Mouse (Mus musculus): ENCODE measurements around the gene Gpr173.

DNA sequence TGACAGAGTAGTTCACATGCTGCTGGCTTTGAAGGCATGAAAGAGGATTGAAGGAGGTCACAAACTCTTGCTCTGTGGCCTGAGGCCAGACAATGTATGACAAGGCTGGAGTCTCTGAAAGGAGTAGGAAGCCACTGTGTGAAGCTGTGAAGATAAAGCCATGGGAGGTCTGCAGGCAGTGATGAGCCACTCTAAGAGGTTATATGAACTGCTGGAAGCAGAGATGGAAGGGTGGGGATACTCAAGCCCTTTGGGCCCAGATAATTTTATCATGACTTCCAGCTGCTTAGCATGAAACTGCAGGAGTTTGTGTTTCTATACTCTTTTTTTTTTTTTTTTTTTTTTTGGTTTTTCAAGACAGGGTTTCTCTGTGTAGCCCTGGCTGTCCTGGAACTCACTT is 61.1 kb downstream of the Gpr173 start:
- TF ChIP-seq GATA1 (IDR thresholded peaks at IDR 0.05; ENCODE audit: borderline replicate concordance, low read length): no peak
- no peak for TF ChIP-seq FLI1 (IDR thresholded peaks at IDR 0.05; ENCODE audit: low read length)

All from megakaryocyte, embryonic 14.5 days (primary cell).